Mouse (Mus musculus) ES-E14 (cell line): ENCODE results near the gene Trim63.

Source experiments
- CHD2 ChIP-seq: IDR thresholded peaks from 2 replicates; pipeline ENCODE4 v1.6.1; 2014; ENCODE audit warnings: mild to moderate bottlenecking, low read depth, low read length, inconsistent platforms
- HCFC1 ChIP-seq: IDR thresholded peaks from 2 replicates; pipeline ENCODE4 v1.6.1; 2012; ENCODE audit warnings: low read length, inconsistent platforms, borderline replicate concordance; ENCODE audit not compliant: insufficient read depth
- ZC3H11A ChIP-seq: IDR thresholded peaks from 2 replicates; pipeline ENCODE4 v1.6.1; 2012; ENCODE audit warnings: low read depth, mild to moderate bottlenecking, inconsistent platforms, low read length, borderline replicate concordance
- ZNF384 ChIP-seq: IDR thresholded peaks from 2 replicates; pipeline ENCODE4 v1.6.1; 2012; ENCODE audit warnings: low read depth, low read length, inconsistent platforms

DNA sequence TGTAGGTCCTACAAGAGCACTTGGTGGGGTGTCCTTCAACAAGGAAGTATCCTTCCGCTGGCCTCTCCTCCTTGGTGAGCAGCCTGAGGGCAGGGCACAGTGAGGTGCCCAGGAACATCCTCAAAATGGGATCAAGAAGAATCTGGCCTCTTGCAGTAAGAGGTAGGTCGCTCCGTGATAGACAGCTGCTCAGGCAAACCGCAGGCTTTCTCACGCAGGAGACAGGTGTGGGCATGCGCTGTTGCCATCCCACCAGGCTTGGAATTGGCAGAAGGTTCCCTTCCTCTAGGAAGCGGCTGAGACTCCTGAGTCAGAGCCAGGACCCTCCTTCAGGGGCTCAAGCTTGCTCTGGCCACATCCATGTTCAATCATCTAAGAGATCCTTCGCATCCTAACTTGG lies 58.4 kb downstream of the Trim63 start:
- TF ChIP-seq ZC3H11A: no peak
- TF ChIP-seq CHD2: no peak
- no peak for TF ChIP-seq HCFC1
- TF ChIP-seq ZNF384: no peak
